Mouse (Mus musculus) brain, adult 2 months (tissue): ENCODE measurements around the gene Mgat4b.

ENCODE experiments used
- DNase-seq: peaks from one replicate; pipeline ENCODE4 v3.0.0; 2011; ENCODE audit warnings: low read depth, low spot score

The Mgat4b gene

DNA sequence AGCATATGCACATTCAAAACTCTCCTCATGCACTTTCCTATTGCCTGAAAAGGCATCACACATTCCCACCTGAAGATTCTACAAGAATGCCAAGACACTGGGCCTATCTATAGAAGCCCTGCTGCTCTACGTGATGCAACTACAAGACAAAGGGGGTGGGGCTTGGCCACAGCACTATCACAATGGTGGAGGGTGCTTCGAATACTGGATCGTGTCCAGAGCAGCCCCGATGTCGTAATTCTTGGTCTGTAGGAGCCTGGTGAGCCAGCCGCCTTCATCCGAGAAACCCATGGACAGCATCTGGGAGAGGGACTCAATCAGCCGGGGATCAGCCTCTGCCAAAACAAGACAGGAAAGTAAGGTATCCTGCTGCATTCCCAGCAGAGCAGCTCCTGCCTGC is 10.1 kb upstream of the Mgat4b start:
- DNase-seq, result no peak

DNA sequence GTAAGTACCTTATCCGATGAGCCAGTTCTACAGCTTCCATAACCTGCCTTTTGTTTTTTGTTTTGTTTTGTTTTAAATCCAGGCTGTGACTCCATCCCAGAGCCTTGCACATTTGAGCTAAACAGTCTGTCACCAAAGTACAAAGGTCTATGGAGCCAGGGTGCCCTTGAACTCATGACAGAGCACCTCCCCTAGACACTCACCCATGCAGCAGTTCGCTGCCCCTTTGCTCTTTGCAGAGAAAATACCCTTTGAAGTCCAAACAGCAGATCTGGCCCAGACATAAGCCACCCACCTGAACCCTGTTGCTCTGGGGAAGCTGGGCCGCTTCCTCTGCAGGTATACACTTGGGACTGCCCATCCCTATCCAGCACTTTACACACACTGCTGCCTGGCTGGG is 9.1 kb upstream of the Mgat4b start:
- no peak for DNase-seq

DNA sequence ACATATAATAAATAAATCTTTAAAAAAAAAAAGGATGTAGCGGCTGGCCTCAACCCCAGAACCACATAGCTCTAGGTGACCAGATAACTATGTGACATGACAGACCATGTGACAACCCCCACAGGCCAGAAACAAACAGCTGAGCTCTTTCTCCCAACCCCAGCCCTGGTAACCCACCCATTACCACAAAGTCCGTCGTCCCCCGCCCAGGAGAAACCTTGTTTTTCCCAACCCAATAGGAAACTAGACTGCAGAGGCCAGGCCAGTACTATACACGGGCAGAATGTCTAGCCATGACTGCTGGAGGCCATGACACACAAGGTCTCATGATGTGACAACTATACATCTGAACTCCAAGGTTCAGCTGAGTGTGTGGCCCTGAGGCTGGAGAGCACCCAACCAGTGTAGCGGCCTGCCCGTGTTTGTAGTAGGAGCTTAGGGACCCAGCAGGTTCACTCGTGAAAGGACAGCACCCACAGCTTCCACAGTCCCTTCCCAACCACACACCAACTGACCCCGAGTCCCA is 7.3 kb upstream of the Mgat4b start:
- DNase-seq, result no peak

DNA sequence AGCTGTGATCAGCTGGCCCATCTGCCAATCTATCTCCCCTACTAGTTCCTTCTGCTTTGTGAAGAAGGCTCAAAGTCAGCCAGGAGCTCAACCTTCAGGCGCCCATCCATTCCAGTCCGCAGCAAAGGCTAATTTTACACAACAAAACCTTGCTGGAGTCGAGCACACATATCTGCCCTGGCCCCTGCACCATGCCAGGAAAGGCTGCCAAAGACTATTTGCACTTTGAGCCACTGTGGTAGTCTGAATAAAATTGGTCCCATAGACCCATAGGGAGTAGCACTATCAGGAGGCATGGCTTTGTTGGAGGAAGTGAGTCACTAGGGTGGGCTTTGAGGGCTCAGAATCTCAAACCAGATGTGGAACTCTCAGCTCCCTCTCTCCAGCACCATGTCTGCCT is 5.3 kb upstream of the Mgat4b start:
- DNase-seq, result no peak

DNA sequence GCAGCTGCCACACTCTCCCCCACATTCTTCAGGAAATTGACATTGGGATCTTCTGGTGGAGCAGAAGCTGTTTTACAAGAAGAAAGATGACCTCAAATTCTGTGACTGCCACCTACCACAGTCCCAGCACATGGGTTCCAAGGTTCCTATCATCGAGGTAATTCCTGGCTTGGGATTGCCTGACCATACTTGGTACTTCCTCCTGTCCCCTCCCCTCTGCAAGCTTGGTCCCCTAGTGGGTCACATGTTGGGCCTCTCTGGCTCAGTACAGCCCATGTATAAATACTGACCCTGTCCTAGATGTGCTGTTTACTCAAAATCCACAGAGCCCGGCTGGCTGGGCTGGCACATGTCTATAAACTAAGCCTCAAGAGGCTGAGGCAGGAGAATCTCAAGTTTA is 4.7 kb upstream of the Mgat4b start:
- DNase-seq, result no peak

DNA sequence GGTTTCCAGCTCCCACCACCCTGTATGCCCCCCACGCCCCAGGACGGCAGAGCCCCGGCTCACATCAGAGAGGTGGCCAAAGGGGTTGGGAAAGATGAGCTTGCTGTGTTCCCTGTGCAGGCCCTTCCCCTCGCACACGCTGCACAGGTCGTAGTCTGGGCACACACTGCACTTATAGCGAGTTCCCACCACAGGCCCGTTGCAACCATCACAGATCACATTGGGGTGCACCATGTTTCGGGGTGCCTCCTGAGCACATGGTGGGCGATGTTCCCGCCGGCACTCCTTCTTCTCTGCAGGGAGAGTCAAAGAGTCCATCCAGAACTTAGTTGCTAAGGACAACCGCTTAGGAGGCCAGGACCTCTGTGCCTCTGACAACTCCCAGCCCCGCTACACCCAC is 3.3 kb upstream of the Mgat4b start:
- DNase-seq, result no peak

DNA sequence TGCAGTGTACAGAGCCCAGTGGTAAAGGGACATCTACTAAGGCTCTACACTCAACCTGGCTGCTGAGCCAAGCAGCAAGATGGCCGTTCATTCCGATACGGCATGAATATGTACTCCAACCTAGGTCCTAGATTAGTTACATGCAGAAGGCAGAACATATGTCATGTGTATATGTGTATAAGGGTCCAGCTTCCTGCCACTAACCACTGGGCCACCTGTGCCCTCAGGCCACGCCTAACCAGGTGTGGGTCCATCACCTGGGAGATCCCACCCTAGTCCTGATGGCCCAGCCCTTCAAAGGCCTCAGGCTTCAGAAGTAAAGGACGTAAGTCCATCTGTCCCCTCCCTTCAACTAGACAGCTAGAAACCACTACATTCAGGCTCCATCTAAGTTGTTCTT is 2.7 kb upstream of the Mgat4b start:
- no peak for DNase-seq

DNA sequence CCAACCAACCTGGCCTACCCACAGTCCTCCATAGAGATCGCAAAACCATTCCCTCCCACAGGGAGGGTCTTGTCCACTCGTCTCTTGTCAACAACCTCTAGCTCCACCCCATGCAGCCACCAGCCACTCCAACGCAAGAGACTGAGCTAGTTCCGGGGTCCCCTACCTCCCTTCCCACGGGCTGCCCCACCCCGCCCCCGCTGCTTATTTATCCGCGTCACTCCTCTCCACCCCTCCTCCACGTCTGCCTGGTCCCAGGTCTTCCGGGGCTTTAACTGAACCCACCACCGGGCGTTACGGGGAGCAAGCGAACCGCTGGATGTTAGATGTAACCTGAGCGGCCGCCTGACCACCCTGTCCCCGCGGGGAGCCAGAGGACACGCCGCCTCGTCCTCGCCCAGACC is 587 bp upstream of the Mgat4b start:
- peak; percentile 99 for DNase-seq

DNA sequence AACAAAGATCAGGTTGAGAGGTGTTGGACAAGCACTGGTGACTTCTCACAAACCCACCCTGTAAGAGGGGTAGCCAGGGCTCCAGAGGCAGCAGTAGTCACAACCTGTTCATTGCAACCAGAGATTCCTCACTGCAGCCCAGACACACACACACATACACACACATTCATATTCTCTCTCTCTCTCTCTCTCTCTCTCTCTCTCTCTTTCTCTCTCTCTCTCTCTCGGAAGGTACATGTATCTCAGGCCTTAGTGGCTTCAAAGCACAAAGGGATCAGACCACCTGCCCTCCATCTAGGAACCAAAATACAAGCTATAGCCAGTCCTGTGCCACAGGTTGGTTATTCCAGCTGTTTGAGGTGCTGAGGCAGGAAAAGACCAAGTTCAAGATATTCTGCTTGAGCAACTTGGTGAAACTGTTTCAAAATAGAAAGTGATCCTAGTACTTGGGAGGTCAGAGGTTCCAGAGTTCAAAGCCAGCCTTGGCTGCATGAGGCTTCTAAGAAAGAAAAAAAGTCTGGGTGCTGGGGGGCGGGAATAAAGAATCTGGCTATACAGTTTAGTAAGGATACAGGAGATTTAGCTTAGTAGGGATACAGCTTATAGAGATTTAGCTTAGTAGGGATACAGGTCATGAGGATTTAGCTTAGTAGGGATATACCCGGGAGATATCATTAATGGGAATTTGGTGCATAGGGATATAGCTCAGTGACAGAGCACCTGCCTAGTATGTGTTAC is 801 bp downstream of the Mgat4b start:
- no peak for DNase-seq

DNA sequence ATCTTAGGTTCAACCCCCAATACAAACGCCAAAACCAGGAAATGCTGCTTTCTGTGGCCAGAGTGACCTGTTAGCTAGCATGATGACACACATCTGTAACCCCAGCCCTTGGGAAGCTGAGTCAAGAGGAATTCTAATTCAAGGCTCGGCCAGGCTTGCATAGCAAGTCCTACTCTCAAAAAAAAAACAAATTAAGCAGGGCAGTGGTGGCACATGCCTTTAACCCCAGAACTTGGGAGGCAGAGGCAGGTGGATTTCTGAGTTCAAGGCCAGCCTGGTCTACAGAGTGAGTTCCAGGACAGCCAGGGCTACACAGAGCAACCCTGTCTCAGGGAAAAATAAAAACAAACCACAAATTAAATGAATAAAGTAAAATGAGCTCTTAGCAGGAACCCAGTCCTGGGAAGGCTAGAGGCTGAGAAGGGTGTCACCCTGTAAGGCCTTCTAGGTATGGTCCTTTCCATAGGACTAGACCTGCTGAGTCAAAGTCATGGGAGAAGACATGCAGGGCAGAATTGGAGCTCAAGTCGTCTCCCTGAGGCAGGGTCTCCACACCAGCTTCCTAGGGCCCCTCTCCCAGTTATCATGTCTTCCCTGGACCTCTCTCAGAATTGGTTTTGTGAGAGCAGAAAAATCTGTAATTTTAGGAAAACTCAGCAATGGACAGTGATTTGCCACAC is 1.5 kb downstream of the Mgat4b start:
- no peak for DNase-seq

DNA sequence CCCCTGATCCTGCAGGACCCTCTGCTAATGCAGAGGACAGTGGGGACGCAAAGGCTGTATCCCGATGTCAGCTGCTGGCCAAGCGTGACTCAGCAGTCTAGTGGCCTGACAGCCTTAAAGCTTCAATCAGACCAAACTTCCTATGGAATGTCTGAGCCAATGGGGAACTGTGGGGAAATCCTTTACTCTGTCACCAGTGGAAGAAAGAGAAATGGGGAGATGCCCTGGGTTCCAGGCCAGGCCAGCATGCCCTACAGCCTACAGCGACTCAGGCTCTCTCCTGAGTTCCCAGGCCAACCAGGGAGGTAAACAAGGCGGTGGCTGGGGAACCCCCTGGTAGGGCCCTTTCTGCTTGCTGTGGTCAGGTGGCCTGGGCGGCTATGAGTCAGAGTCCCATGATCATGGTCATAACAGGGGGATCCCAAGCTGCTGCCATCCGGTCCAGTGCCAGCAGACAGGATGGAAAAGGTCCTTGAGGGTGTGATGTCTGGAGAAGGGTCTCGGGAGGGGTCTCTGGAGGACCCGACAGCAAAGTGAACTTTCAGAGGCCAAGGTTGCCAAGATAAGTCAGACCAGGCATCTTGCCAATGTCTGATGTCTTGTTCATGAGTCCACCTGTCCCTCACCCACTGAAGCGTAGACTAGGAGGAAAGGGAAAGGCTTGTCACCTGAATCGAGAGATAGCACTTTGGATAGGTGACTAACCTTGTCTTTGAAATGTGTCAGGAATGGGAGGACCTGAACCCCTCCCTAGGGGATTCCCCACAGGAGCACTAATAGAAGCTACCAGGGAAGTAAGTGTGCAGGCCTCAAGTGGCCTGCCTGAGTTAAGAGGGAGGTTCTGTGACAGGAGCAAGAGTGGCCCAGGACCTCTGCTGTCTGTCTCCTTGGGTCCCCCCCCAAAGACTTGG is 2.4 kb downstream of the Mgat4b start:
- peak; percentile 90 for DNase-seq

DNA sequence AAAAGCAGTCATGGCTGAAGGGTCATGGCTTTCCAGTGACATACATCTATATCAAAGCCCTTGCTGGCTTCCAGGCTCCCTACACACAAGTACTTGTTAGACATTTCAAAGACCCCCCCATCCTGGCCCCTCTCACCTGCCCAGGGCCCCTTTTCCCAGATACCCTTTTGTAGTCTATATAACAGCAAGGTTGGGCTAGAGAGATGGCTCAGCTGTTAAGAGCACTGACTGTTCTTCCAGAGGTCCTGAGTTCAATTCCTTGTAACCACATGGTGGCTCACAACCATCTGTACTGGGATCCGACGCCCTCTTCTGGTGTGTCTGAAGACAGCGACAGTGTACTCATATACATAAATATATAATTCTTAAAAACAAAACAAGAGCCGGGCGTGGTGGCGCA is 3.9 kb downstream of the Mgat4b start:
- DNase-seq, result no peak

DNA sequence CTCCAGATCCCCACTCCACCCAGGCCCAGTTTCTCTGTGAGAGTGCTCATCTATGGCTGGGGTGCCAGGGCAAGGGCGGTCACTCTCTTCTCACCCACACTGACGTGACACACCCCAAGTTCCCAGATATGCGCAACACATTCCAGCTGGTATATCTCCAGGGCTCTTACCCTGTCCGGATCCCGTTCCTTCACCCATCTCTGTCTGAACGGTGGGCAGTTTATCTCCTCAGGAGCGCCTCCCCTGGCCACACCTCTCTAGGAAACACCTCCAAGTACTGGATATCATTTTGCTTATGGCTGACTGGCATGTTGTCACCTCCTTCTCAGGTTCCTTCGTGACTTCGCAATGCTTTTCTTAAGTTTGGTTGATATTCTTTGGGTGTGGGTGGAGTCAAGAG is 4.9 kb downstream of the Mgat4b start:
- DNase-seq, result no peak

DNA sequence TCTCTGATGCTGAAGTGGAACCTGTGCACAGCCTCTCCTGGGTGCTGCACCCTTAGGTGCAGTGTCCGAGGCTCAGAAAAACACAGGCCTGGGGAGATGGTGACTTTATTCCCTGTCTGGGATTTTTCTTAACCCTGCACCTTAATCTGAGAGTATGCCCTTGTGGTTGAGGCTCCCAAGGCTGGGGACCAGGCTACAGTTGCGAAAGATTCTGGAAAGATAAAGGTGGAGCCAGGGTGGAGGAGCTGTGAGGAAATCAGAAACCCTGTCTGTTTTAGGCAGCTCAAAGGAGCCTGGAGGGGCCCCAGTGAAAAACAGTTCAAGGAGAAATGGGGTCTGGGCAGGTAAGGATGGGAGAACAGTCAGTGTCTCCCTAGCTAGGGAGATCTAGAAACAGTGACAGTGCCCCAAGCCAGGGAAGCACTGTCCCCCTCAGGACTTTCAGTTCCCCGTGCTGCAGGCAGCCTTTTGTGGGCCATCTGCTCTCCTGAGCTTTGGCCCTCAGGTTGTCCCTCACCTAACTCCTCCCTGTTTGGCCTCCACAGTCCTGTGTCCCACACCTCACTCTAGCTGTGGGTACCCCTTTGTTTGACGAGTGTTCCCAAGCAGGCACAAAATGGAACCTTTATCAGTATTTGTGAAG is 6.2 kb downstream of the Mgat4b start:
- no peak for DNase-seq

DNA sequence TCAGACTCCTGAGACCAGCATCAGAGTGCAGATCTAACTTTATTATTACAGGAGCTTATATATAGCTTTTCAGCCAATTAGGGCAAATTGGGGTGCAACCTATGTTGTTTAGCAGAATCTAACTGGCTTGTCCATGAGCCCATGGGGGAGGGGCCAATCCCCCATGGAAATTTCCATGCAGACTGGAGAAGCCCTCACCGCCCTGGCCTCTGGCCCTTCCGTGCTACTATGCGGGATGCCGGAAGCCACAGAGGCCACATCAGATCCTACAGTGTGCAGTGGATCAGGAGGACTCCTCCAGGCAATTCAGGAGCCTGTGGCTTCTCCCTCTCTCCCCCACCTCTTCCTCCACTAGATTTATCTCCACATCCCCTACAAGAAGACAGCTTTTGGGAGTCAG is 7.1 kb downstream of the Mgat4b start:
- no peak for DNase-seq

DNA sequence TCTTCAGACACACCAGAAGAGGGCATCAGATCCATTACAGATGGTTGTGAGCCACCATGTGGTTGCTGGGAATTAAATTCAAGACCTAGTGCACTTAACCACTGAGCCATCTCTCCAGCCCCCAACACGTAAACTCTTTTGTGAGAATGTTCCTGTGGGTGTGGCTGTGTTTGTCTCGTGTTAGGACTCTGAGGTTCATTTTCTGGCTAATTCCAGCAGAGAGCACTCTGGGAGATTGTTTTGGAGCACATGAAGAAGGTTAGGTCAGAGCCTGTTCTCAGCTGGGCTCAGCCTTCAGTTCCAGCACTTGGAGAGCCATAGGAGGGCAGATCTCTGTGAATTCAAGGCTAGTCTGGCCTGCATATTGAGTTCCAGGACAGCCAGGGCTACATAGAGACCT is 9.1 kb downstream of the Mgat4b start:
- DNase-seq, result no peak

DNA sequence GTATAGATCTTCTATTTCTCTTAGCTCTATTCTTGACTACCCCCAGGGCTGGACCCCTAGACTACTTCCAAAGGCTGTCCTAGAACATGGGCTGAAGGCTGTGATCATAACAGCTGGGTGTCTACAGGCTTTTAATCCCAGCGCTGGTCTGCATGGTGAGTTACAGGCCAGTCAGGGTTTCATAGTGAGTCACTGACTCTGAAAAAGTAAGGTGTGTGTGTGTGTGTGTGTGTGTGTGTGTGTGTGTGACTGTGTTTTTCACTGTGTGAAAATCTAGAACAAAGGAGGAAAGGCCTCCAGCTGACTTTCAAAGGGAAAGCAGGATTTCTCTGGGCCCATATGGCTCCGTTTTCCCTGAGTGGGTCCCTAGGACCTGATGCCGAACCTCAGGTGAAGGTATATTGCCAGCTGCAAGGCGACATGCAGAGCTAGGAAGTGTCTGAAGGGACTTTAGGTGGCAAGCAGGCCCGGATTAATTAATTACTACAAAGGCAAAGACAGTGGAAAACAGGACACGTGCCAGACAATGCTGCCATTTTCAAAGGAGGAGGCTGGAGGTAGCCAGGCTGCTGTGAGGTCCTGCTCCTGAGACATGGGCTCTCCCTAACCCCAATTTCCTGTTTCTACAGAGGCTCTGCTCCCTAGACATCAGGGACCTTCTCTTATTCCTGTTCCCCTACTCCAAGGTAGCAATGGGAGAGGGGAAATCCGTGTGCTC is 12.0 kb downstream of the Mgat4b start:
- DNase-seq, result no peak

DNA sequence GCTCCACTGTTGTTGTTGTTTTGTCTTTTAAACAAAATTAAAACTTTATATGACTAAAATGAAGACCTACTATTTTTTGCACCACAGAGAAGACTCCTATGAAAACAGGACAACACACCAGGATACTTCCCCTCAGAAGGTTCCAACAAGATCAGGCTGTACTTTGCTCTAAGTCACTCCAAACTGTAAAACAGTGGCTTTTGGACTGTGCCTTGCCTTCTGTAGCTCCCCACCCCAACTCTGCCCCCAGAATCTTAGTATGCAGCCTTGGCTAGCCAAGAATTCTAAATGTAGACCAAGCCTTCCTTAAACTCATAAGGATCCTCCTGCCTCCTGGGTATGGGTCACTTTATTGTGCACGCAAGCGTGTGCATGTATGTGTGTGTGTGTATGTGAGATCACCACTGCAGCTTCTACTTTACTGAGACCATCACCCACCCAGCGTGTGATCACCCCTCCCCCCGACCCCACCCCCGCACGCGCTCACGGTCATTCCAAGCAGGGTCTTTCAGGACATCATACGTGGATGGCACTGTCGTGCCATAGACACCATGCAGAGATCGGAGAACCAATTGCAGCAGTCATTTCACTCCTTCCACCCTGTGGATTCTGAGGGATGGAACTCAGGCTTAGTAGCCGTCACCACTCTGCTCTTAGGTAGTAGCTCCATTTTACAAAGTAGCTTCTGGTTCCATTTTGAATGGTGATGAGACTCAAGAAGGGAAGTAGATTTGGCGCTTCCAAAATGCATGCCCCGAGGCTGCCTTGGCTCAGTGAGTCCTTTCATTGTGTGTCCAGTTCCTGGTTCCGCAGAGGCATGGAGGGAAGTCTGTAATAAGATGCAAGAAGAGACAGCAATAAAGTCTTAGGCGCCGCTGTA is 13.3 kb downstream of the Mgat4b start:
- DNase-seq, result no peak

DNA sequence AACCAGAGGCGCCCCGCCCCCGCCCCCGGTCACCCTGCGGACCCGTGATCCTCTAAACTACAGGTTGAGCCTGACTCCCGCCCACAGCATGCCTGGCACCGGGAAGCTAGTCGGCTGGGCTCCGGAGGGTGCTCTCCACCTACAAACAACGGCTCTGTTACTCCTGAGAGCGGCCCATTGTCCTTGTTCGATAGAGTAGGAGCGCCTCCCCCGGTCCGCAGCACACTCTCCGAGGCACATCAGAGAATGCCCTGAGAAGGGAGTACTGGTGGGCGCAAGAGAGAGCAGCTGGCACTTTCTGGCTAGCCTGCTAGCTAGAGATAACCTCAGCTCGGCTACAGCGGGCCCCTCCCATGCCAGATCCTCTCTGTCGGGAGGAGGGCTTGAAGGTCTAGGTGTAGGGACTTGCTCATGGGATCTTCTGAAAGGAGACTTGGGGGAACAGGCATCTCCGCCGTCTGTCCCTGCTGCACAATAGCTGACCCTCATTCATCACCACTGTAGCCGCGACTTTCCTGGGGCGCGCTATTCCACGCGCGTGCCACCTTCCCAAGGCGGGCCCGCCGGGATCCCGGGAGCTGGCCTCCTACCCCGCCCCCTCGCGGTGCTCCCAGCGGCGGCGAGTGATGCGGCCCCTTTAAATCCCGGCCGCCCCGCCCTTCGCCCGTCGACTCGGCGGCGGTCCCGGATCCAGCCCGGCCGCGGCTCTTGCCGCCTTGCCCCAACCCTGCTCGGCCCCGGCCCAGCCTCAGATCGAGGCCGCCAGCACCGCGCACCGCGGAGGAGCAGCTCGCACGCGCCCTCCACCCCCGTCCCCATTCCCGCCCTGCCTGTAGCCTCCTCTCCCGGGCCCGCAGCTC is 14.2 kb downstream of the Mgat4b start:
- DNase-seq, result peak; percentile 92
